Mouse (Mus musculus) lung, postnatal 0 days (tissue): Measurements from ENCODE around the gene Gm10401.

Source experiments
- CTCF ChIP-seq: IDR thresholded peaks from 2 replicates; pipeline ENCODE4 v1.5.1; 2016; ENCODE audit warnings: antibody characterized with exemption, mild to moderate bottlenecking
- EP300 ChIP-seq: IDR thresholded peaks from 2 replicates; pipeline ENCODE4 v1.6.1; 2016; ENCODE audit warnings: antibody characterized with exemption, mild to moderate bottlenecking, control low read depth

DNA sequence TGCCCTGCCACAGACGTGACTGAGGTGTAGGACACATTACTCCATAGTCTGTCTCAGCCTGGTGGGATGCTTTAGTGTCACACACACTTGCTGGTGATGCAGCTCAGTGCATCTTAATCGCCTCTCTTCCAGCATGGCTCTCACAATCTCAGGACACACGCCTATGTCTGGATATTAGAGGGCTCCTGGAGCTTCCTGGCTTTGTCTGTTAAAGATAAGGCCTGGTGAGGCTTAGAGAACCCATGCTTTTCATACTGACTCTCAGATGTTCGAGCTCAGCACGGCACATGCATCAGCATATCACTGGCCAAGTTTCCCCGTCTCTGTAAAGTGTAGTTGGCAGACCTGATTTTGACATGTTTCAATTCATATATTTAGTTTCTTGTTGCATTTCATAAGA, 42.7 kb downstream of the Gm10401 start:
- TF ChIP-seq CTCF (no peak), EP300 (no peak)
